Mouse (Mus musculus) central nervous system, embryonic 14 days (tissue): ENCODE results near the gene Tprkb. TPM values are rescaled to one million over a fixed set of nuclear protein-coding genes. Genes with fewer than 3 reads are reported as not detected.

Source experiments
- polyA plus RNA-seq: library from polyadenylated mRNA; depleted of rRNA; stranded (reverse); fragments of >200 nt; gene quantifications from 2 replicates; pipeline ENCODE4 v1.2.3, GENCODE M21; 2012; rRNA removed

Tprkb gene
- 34.3 and 34.4 TPM in 2 replicates for polyA plus RNA-seq

GRCm38 (mm10) chr6:85911587-85911986 is at the start of gene Tprkb:
Gene Tprkb (plus strand): TSS chr6:85911865.

GRCm38 (mm10) chr6:85869006-85869405 is 42.7 kb upstream of the Tprkb start, which contains the start of gene Nat8f2:
Gene Nat8f2 (minus strand): TSS chr6:85869158.

GRCm38 (mm10) chr6:85904642-85905061 is 7.0 kb upstream of the Tprkb start, which contains the start of gene Nat8f4:
Gene Nat8f4 (minus strand): TSS chr6:85904884.

GRCm38 (mm10) chr6:85915539-85916513 is 4.2 kb downstream of the Tprkb start, which contains the start of gene Nat8f1:
Gene Nat8f1 (minus strand): TSS chr6:85915687.

GRCm38 (mm10) chr6:85961101-85962091 is 49.7 kb downstream of the Tprkb start, which contains the start of gene Dusp11:
Gene Dusp11 (minus strand): TSS chr6:85961667.

Other genes starting within 250 kb of the Tprkb start
- gene Nat8f7, start 198.7 kb upstream of the Tprkb start, polyA plus RNA-seq, result not detected in 2 replicates
- gene Nat8f3, start 146.1 kb upstream of the Tprkb start, polyA plus RNA-seq, result 0.05 TPM in 1 of 2 replicates, not detected in the other
- not detected in 2 replicates for gene Nat8f6, start 90.9 kb upstream of the Tprkb start, polyA plus RNA-seq
- 0.09 TPM in 1 of 2 replicates, not detected in the other for gene Nat8f5, start 90.9 kb upstream of the Tprkb start, polyA plus RNA-seq
- gene Nat8, start 79.8 kb upstream of the Tprkb start, polyA plus RNA-seq, result not detected in 2 replicates
- gene Nat8f2, start 42.7 kb upstream of the Tprkb start, polyA plus RNA-seq, result 0.05 and 0.07 TPM in 2 replicates
- gene Nat8f4, start 7.0 kb upstream of the Tprkb start, polyA plus RNA-seq, result 3.7 and 4.4 TPM in 2 replicates
- gene Nat8f1, start 3.8 kb downstream of the Tprkb start, polyA plus RNA-seq, result 15.1 and 15.3 TPM in 2 replicates
- 145 and 163 TPM in 2 replicates for gene Dusp11, start 49.8 kb downstream of the Tprkb start, polyA plus RNA-seq
- not detected in 2 replicates for gene Figla, start 104.3 kb downstream of the Tprkb start, polyA plus RNA-seq
- 125 and 148 TPM in 2 replicates for gene Add2, start 116.8 kb downstream of the Tprkb start, polyA plus RNA-seq